Mouse (Mus musculus) forebrain, embryonic 16.5 days (tissue): Measurements from ENCODE around the gene Schip1. TPM values are rescaled to one million over a fixed set of nuclear protein-coding genes. Genes with fewer than 3 reads are reported as not detected.

Source experiments
- ATAC-seq: fragments of 200-750 bp; cut with Nextera tagmentation; 2 replicates; pipeline ENCODE4 v1.8.0; 2017; ENCODE audit warnings: mild to moderate bottlenecking, moderate library complexity
- H3K27ac ChIP-seq: fragments of 300-500 bp; sonication (generic); 2 replicates; pipeline ENCODE4 v1.5.1; 2014; ENCODE audit warnings: low read length, control low read depth
- H3K27me3 ChIP-seq: fragments of 300-500 bp; sonication (generic); replicated peaks from 2 replicates; pipeline ENCODE4 v1.6.1; 2014; ENCODE audit warnings: low read length; ENCODE audit not compliant: control insufficient read depth, insufficient read depth
- H3K36me3 ChIP-seq: fragments of 300-500 bp; sonication (generic); 2 replicates; pipeline ENCODE4 v1.6.1; 2014; ENCODE audit not compliant: control insufficient read depth, insufficient read depth
- H3K4me1 ChIP-seq: fragments of 300-500 bp; sonication (generic); replicated peaks from 2 replicates; pipeline ENCODE4 v1.6.1; 2014; ENCODE audit warnings: low read length; ENCODE audit not compliant: control insufficient read depth, insufficient read depth
- H3K4me2 ChIP-seq: fragments of 300-500 bp; sonication (generic); 2 replicates; pipeline ENCODE4 v1.6.1; 2014; ENCODE audit warnings: mild to moderate bottlenecking, low read length, control low read depth
- H3K4me3 ChIP-seq: fragments of 300-500 bp; sonication (generic); replicated peaks from 2 replicates; pipeline ENCODE4 v1.5.1; 2014; ENCODE audit warnings: mild to moderate bottlenecking, low read length, control low read depth
- H3K9ac ChIP-seq: fragments of 300-500 bp; sonication (generic); replicated peaks from 2 replicates; pipeline ENCODE4 v1.6.1; 2014; ENCODE audit warnings: low read depth, low read length, control low read depth
- H3K9me3 ChIP-seq: fragments of 300-500 bp; sonication (generic); 2 replicates; pipeline ENCODE4 v1.6.1; 2016; ENCODE audit warnings: low read length; ENCODE audit not compliant: control insufficient read depth
- WGBS: fragments of 180-500 bp; shearing (Covaris S2); extraction: QIAGEN DNeasy Blood & Tissue Kit; methylation state at CpG from one replicate; pipeline ENCODE4 v1.1.7; 2014; 5-methylcytosine and 5-hydroxymethylcytosine counted together
- polyA plus RNA-seq: library from polyadenylated mRNA; unstranded; fragments of >200 nt; fragmentation: Nextera tagmentation; extraction: Ambion mirVana; gene quantifications from 2 replicates; pipeline ENCODE4 v1.2.1, GENCODE M21; 2015

Gene Schip1
- polyA plus RNA-seq, 1 experiment from 2014 or later = 173 TPM

- no peak for ATAC-seq
- Histone ChIP-seq H3K9me3 (no peaks in the 10 kb centered on the region), H3K4me3 (no peak overlapping the region), H3K27ac (no peak overlapping the region), H3K4me2 (no peak overlapping the region), H3K36me3 (no peaks in the 10 kb centered on the region), H3K27me3 (no peaks in the 10 kb centered on the region), H3K9ac (no peak overlapping the region), H3K4me1 (peaks cover 3% of the 10 kb centered on the region; the same call in 1 of the 2 replicates)
- WGBS = 86% methylated on average over 2 of the region's 2 CpGs
These were observed 314.2 kb downstream of the Schip1 start for GRCm38 (mm10) chr3:68378799-68379198.

GRCm38 (mm10) chr3:68379242-68379641, 314.6 kb downstream of the Schip1 start:
- no peak for ATAC-seq

GRCm38 (mm10) chr3:68383672-68384071, 319.1 kb downstream of the Schip1 start:
- no peaks in the 10 kb centered on the region for H3K27me3 ChIP-seq
- H3K27ac ChIP-seq = no peak overlapping the region

More at GRCm38 (mm10) chr3:68379242-68379641, 314.6 kb downstream of the Schip1 start:
- H3K4me2 ChIP-seq = no peak overlapping the region
- H3K36me3 ChIP-seq = no peaks in the 10 kb centered on the region
- no peak overlapping the region for H3K4me3 ChIP-seq
- no peaks in the 10 kb centered on the region for H3K9me3 ChIP-seq
- H3K4me1 ChIP-seq = peaks cover 3% of the 10 kb centered on the region; the same call in 1 of the 2 replicates
- no peak overlapping the region for H3K27ac ChIP-seq
- H3K27me3 ChIP-seq = no peaks in the 10 kb centered on the region
- no peak overlapping the region for H3K9ac ChIP-seq
- 53% methylated on average over 7 of the region's 7 CpGs for WGBS

GRCm38 (mm10) chr3:68385544-68385943, 320.9 kb downstream of the Schip1 start:
- ATAC-seq = no peak
- Histone ChIP-seq H3K36me3 (no peaks in the 10 kb centered on the region), H3K4me2 (no peak overlapping the region), H3K27ac (no peak overlapping the region), H3K9me3 (no peaks in the 10 kb centered on the region), H3K4me1 (no peaks in the 10 kb centered on the region), H3K4me3 (no peak overlapping the region), H3K9ac (no peak overlapping the region), H3K27me3 (no peaks in the 10 kb centered on the region)
- WGBS = 92% methylated on average over 3 of the region's 3 CpGs

More at GRCm38 (mm10) chr3:68383672-68384071, 319.1 kb downstream of the Schip1 start:
- no peak overlapping the region for H3K4me2 ChIP-seq
- H3K9me3 ChIP-seq = no peaks in the 10 kb centered on the region
- no peak for ATAC-seq
- H3K4me1 ChIP-seq = no peaks in the 10 kb centered on the region
- H3K36me3 ChIP-seq = no peaks in the 10 kb centered on the region
- H3K4me3 ChIP-seq = no peak overlapping the region
- no peak overlapping the region for H3K9ac ChIP-seq

- Histone ChIP-seq H3K27me3 (no peaks in the 10 kb centered on the region), H3K4me3 (no peak overlapping the region), H3K4me1 (no peaks in the 10 kb centered on the region), H3K36me3 (no peaks in the 10 kb centered on the region), H3K9ac (no peak overlapping the region), H3K4me2 (no peak overlapping the region), H3K9me3 (no peaks in the 10 kb centered on the region), H3K27ac (no peak overlapping the region)
- no peak for ATAC-seq
- WGBS = 92% methylated on average over 3 of the region's 3 CpGs
These were observed 323.4 kb downstream of the Schip1 start for GRCm38 (mm10) chr3:68388023-68388422.

GRCm38 (mm10) chr3:68393578-68393977, 329.0 kb downstream of the Schip1 start:
- no peak overlapping the region for H3K4me3 ChIP-seq
- no peaks in the 10 kb centered on the region for H3K9me3 ChIP-seq
- no peaks in the 10 kb centered on the region for H3K36me3 ChIP-seq
- no peaks in the 10 kb centered on the region for H3K27me3 ChIP-seq
- no peak overlapping the region for H3K27ac ChIP-seq
- WGBS = 73% methylated on average over 2 of the region's 2 CpGs
- H3K4me2 ChIP-seq = no peak overlapping the region
- H3K9ac ChIP-seq = no peak overlapping the region
- no peak for ATAC-seq
- no peaks in the 10 kb centered on the region for H3K4me1 ChIP-seq

- ATAC-seq = no peak
- no peak overlapping the region for H3K9ac ChIP-seq
- H3K27ac ChIP-seq = no peak overlapping the region
- 69% methylated on average over 3 of the region's 3 CpGs for WGBS
- H3K9me3 ChIP-seq = no peaks in the 10 kb centered on the region
- H3K36me3 ChIP-seq = no peaks in the 10 kb centered on the region
- no peak overlapping the region for H3K4me2 ChIP-seq
- H3K27me3 ChIP-seq = no peaks in the 10 kb centered on the region
- H3K4me3 ChIP-seq = no peak overlapping the region
- peaks cover 2% of the 10 kb centered on the region for H3K4me1 ChIP-seq
These were observed 334.1 kb downstream of the Schip1 start for GRCm38 (mm10) chr3:68398691-68399090.

- no peaks in the 10 kb centered on the region for H3K27me3 ChIP-seq
- H3K9me3 ChIP-seq = no peaks in the 10 kb centered on the region
- no peaks in the 10 kb centered on the region for H3K36me3 ChIP-seq
- no peak overlapping the region for H3K4me2 ChIP-seq
- H3K9ac ChIP-seq = no peak overlapping the region
- no peak overlapping the region for H3K27ac ChIP-seq
- 75% methylated on average over 7 of the region's 7 CpGs for WGBS
- peaks cover 7% of the 10 kb centered on the region for H3K4me1 ChIP-seq
- H3K4me3 ChIP-seq = no peak overlapping the region
- ATAC-seq = no peak
These were observed 335.5 kb downstream of the Schip1 start for GRCm38 (mm10) chr3:68400121-68400520.

- ATAC-seq = no peak
- Histone ChIP-seq H3K4me3 (no peak overlapping the region), H3K4me2 (no peak overlapping the region), H3K27ac (no peak overlapping the region), H3K4me1 (peaks cover 22% of the 10 kb centered on the region), H3K27me3 (no peaks in the 10 kb centered on the region), H3K9ac (no peak overlapping the region), H3K36me3 (no peaks in the 10 kb centered on the region), H3K9me3 (no peaks in the 10 kb centered on the region)
- 83% methylated on average over 4 of the region's 4 CpGs for WGBS
These were observed 338.7 kb downstream of the Schip1 start for GRCm38 (mm10) chr3:68403343-68403742.

GRCm38 (mm10) chr3:68403783-68404217, 339.2 kb downstream of the Schip1 start:
- no peaks in the 10 kb centered on the region for H3K9me3 ChIP-seq
- no peaks in the 10 kb centered on the region for H3K27me3 ChIP-seq
- peak; percentile 63 for ATAC-seq
- H3K4me3 ChIP-seq = no peak overlapping the region
- H3K36me3 ChIP-seq = no peaks in the 10 kb centered on the region
- 61% methylated on average over 2 of the region's 2 CpGs for WGBS
- H3K4me1 ChIP-seq = peaks cover 22% of the 10 kb centered on the region
- no peak overlapping the region for H3K27ac ChIP-seq
- no peak overlapping the region for H3K4me2 ChIP-seq
- no peak overlapping the region for H3K9ac ChIP-seq
